Comparison of ENCODE assay signal across 23 mouse cellular contexts in genomic region chr4:137553466-137553865, GRCm38 (mm10). TPM values are rescaled to one million over a fixed set of nuclear protein-coding genes. Genes with fewer than 3 reads are reported as not detected.
DNase-seq lines count a peak whose midpoint lies in the region; TF ChIP-seq lines count a peak whose summit lies in the region.
"Had no signal": no experiment of that assay in that cellular context is flagged by ENCODE, and none has a peak within 500 bp of the region (broad histone marks: within the 10 kb centered on the region; RNA-seq: fewer than 3 reads in every experiment).

No protein-coding gene starts in this region.

- 38% methylated on average over 17 of the region's 17 CpGs for WGBS in cerebellum, adult 2 months

- DNase-seq in cerebellum, adult 11 months = peak; percentile 55
- peak; percentile 72 to 73 for DNase-seq in cerebellum, adult 2 months
- DNase-seq in cerebellum, postnatal 10 days = peak; percentile 52 to 62
- no peak for DNase-seq in left cerebral cortex, postnatal 4 days
- DNase-seq in right cerebral cortex, postnatal 4 days = no peak
- no peak for DNase-seq in urinary bladder, postnatal 36 days (ENCODE audit: low spot score in 2 of 2)
- DNase-seq in spleen, postnatal 4 days (ENCODE audit: low spot score in 2 of 2) = no peak
- DNase-seq: adrenal gland, adult 8-10 months; adrenal gland, postnatal 36 days; forebrain, postnatal 0 days; gastrocnemius, postnatal 14 days; heart, postnatal 36 days; kidney, adult 8-10 months had no signal

- H3K27me3 ChIP-seq in cerebellum, adult 2 months (ENCODE audit: control insufficient read depth, insufficient read depth, low read length) = no peaks in the 10 kb centered on the region
- H3K27me3 ChIP-seq: forebrain, embryonic 13.5 days; heart, embryonic 13.5 days had no signal

- no peak overlapping the region for H3K27ac ChIP-seq in cerebellum, adult 2 months (ENCODE audit: insufficient read depth, low read length)
- H3K27ac ChIP-seq: embryonic facial prominence, embryonic 10.5 days; forebrain, embryonic 13.5 days; heart, embryonic 13.5 days had no signal

- H3K4me1 ChIP-seq in cerebellum, adult 2 months (ENCODE audit: control insufficient read depth, insufficient read depth, low read length) = peaks cover 25% of the 10 kb centered on the region
- H3K4me1 ChIP-seq: embryonic facial prominence, embryonic 10.5 days; forebrain, embryonic 13.5 days; heart, embryonic 13.5 days had no signal

- no peak overlapping the region for H3K4me3 ChIP-seq in cerebellum, adult 2 months (replicated peaks; ENCODE audit: insufficient read depth, low read depth, low read length)
- H3K4me3 ChIP-seq: embryonic facial prominence, embryonic 10.5 days; forebrain, embryonic 13.5 days; heart, embryonic 13.5 days had no signal

- intact Hi-C loops in left cerebral cortex, postnatal 4 days (cut with DNase I) = no loop called here

- TF ChIP-seq POLR2A in cerebellum, adult 2 months (IDR thresholded peaks at IDR 0.05; ENCODE audit: borderline replicate concordance, insufficient read depth, low read length) = no peak

- TF ChIP-seq CTCF in cerebellum, adult 2 months (IDR thresholded peaks at IDR 0.05; ENCODE audit: borderline replicate concordance, insufficient read depth, low read depth, low read length) = no peak

RNA-seq across cellular contexts. Expression of gene Ldlrad2, which starts 20.9 kb away (rescaled TPM):
- not detected in 2 replicates for polyA plus RNA-seq in cerebellum, adult 2 months (2012; rRNA removed)
- total RNA-seq in left cerebral cortex, postnatal 4 days (2021) = not detected
- total RNA-seq: adrenal gland, adult 8-10 months; adrenal gland, postnatal 36 days; forebrain, postnatal 0 days; G1E; gastrocnemius, adult 18-20 months; gastrocnemius, postnatal 14 days; heart, adult 8-10 months; heart, postnatal 36 days had no signal
- polyA plus RNA-seq: embryonic facial prominence, embryonic 10.5 days; forebrain, embryonic 13.5 days; forebrain, postnatal 0 days; G1E; gonadal fat pad, adult 2 months; heart, embryonic 13.5 days; heart, postnatal 0 days; inflammation-experienced regulatory T-cells, adult 6 months; intestine, postnatal 0 days had no signal

RNA-seq across cellular contexts. Expression of gene Usp48, which starts 40.1 kb away (rescaled TPM):
- polyA plus RNA-seq in cerebellum, adult 2 months (2012; rRNA removed) = 162 and 169 TPM in 2 replicates
- 100 to 1,000 TPM; 163 to 167 TPM for total RNA-seq in left cerebral cortex, postnatal 4 days (2021)

Comparison
In these comparisons a context has a peak if more than half of its experiments do, and no peak if none do; other contexts are left out.
1. DNase-seq: peak in cerebellum, adult 11 months (single experiment), cerebellum, adult 2 months (2 of 2) and cerebellum, postnatal 10 days (2 of 2); none in left cerebral cortex, postnatal 4 days (single experiment), right cerebral cortex, postnatal 4 days (single experiment), urinary bladder, postnatal 36 days (0 of 2) and spleen, postnatal 4 days (0 of 2).